Mouse (Mus musculus): ENCODE measurements around the gene Olfr807.

GRCm38 (mm10) chr10:129741821-129742220 lies 15.8 kb downstream of the Olfr807 start, which contains the start of gene Olfr806:
- TF ChIP-seq E2F4 (IDR thresholded peaks at IDR 0.05; ENCODE audit: insufficient replicate concordance, low read depth, low read length) = no peak
- TF ChIP-seq CTCF (conservative IDR thresholded peaks at IDR 0.05 in 1 of 2, IDR thresholded peaks at IDR 0.05 in 1 of 2; ENCODE audit: low read depth in 2 of 2, low read length in 2 of 2) = no peak
- TF ChIP-seq MAX (IDR thresholded peaks at IDR 0.05; ENCODE audit: low read length) = no peak
- TF ChIP-seq USF2 (conservative IDR thresholded peaks at IDR 0.05; ENCODE audit: low read depth, low read length) = no peak
- TF ChIP-seq IRF4 (IDR thresholded peaks at IDR 0.05; ENCODE audit: low read depth, low read length) = no peak
- TF ChIP-seq ZC3H11A (IDR thresholded peaks at IDR 0.05; ENCODE audit: low read depth, low read length) = no peak
- TF ChIP-seq MAZ (IDR thresholded peaks at IDR 0.05; ENCODE audit: low read depth, low read length) = no peak
- TF ChIP-seq MEF2A (IDR thresholded peaks at IDR 0.05; ENCODE audit: borderline replicate concordance, low read depth, low read length) = no peak
- TF ChIP-seq EP300 (IDR thresholded peaks at IDR 0.05; ENCODE audit: low read length) = no peak
